Mouse (Mus musculus) limb, embryonic 12.5 days (tissue): ENCODE data around the gene Rab11fip3. TPM values are rescaled to one million over a fixed set of nuclear protein-coding genes. Genes with fewer than 3 reads are reported as not detected.

Experiments used
- ATAC-seq: fragments of 200-750 bp; cut with Nextera tagmentation; 2 replicates; pipeline ENCODE4 v1.8.0; 2017; ENCODE audit warnings: low read depth, moderate TSS enrichment; ENCODE audit not compliant: insufficient number of reproducible peaks, insufficient read depth, low FRiP score, low TSS enrichment
- H3K27ac ChIP-seq: fragments of 300-500 bp; sonication (generic); 2 replicates; pipeline ENCODE4 v1.5.1; 2016; ENCODE audit warnings: mild to moderate bottlenecking, moderate library complexity
- H3K27me3 ChIP-seq: fragments of 300-500 bp; sonication (generic); 2 replicates; pipeline ENCODE4 v1.6.1; 2016; ENCODE audit warnings: mild to moderate bottlenecking, moderate library complexity
- H3K36me3 ChIP-seq: fragments of 300-500 bp; sonication (generic); 2 replicates; pipeline ENCODE4 v1.6.1; 2016; ENCODE audit warnings: mild to moderate bottlenecking, moderate library complexity
- H3K4me1 ChIP-seq: fragments of 300-500 bp; sonication (generic); replicated peaks from 2 replicates; pipeline ENCODE4 v1.6.1; 2016
- H3K4me2 ChIP-seq: fragments of 300-500 bp; sonication (generic); 2 replicates; pipeline ENCODE4 v1.6.1; 2016; ENCODE audit warnings: mild to moderate bottlenecking, moderate library complexity
- H3K4me3 ChIP-seq: fragments of 300-500 bp; sonication (generic); replicated peaks from 2 replicates; pipeline ENCODE4 v1.5.1; 2016; ENCODE audit warnings: mild to moderate bottlenecking
- H3K9ac ChIP-seq: fragments of 300-500 bp; sonication (generic); replicated peaks from 2 replicates; pipeline ENCODE4 v1.6.1; 2016; ENCODE audit warnings: mild to moderate bottlenecking, moderate library complexity
- H3K9me3 ChIP-seq: fragments of 300-500 bp; sonication (generic); 2 replicates; pipeline ENCODE4 v1.6.1; 2016; ENCODE audit warnings: mild to moderate bottlenecking, moderate library complexity
- WGBS: fragments of 180-500 bp; shearing (Covaris S2); methylation state at CpG from one replicate; pipeline ENCODE4 v1.1.7; 2016; 5-methylcytosine and 5-hydroxymethylcytosine counted together
- polyA plus RNA-seq: library from polyadenylated mRNA; unstranded; fragments of >200 nt; fragmentation: Nextera tagmentation; extraction: Ambion mirVana; gene quantifications from 2 replicates; pipeline ENCODE4 v1.2.1, GENCODE M21; 2016

Rab11fip3 gene
- polyA plus RNA-seq, 1 experiment from 2014 or later, result 26.9 TPM

GRCm38 (mm10) chr17:26078851-26079250 is 9.5 kb upstream of the Rab11fip3 start:
- no peak for ATAC-seq
- Histone ChIP-seq H3K4me2 (no peak overlapping the region), H3K27me3 (0 out of 2 replicates have a peak, but pooled peaks cover 4% of the 10 kb centered on the region), H3K36me3 (peaks cover 16% of the 10 kb centered on the region), H3K9ac (no peak overlapping the region), H3K9me3 (no peaks in the 10 kb centered on the region), H3K4me3 (no peak overlapping the region), H3K27ac (no peak overlapping the region), H3K4me1 (no peaks in the 10 kb centered on the region)
- 86% methylated on average over 2 of the region's 2 CpGs for WGBS

- Histone ChIP-seq H3K9me3 (no peaks in the 10 kb centered on the region), H3K4me3 (no peak overlapping the region), H3K27ac (no peak overlapping the region), H3K4me1 (no peaks in the 10 kb centered on the region), H3K4me2 (no peak overlapping the region), H3K27me3 (peaks cover 18% of the 10 kb centered on the region), H3K9ac (no peak overlapping the region), H3K36me3 (no peaks in the 10 kb centered on the region)
- 64% methylated on average over 3 of the region's 3 CpGs for WGBS
- no peak for ATAC-seq
Observed at GRCm38 (mm10) chr17:26075246-26075645, 5.9 kb upstream of the Rab11fip3 start.

- Histone ChIP-seq H3K27ac (no peak overlapping the region), H3K9ac (no peak overlapping the region; the same call in 1 of the 2 replicates), H3K27me3 (peaks cover 25% of the 10 kb centered on the region), H3K36me3 (peaks cover 12% of the 10 kb centered on the region), H3K4me2 (peak overlapping the region; percentile 99), H3K9me3 (no peaks in the 10 kb centered on the region), H3K4me3 (peak overlapping the region; percentile 88), H3K4me1 (peaks cover 36% of the 10 kb centered on the region)
- ATAC-seq, result no peak
- WGBS, result 37% methylated on average over 6 of the region's 6 CpGs
Observed at GRCm38 (mm10) chr17:26070136-26070535, 781 bp upstream of the Rab11fip3 start.

- peaks cover 25% of the 10 kb centered on the region for H3K27me3 ChIP-seq
- H3K36me3 ChIP-seq, result peaks cover 23% of the 10 kb centered on the region
- peak overlapping the region; percentile 82 for H3K9ac ChIP-seq
- peaks cover 36% of the 10 kb centered on the region for H3K4me1 ChIP-seq
- no peak overlapping the region for H3K27ac ChIP-seq
- H3K9me3 ChIP-seq, result no peaks in the 10 kb centered on the region
- no peak for ATAC-seq
- under 1% methylated on average over 44 of the region's 44 CpGs for WGBS
- H3K4me3 ChIP-seq, result peak overlapping the region; percentile 88
- peak overlapping the region; percentile 99 for H3K4me2 ChIP-seq
Observed at GRCm38 (mm10) chr17:26068024-26068830, 1.1 kb downstream of the Rab11fip3 start.

- no peak for ATAC-seq
- Histone ChIP-seq H3K27ac (no peak overlapping the region), H3K36me3 (peaks cover 28% of the 10 kb centered on the region), H3K4me1 (peaks cover 36% of the 10 kb centered on the region), H3K4me3 (peak overlapping the region; percentile 88), H3K9me3 (no peaks in the 10 kb centered on the region), H3K27me3 (peaks cover 21% of the 10 kb centered on the region), H3K4me2 (peak overlapping the region; percentile 99), H3K9ac (no peak overlapping the region)
- WGBS, result 95% methylated on average over 7 of the region's 7 CpGs
Observed at GRCm38 (mm10) chr17:26066488-26067020, 2.8 kb downstream of the Rab11fip3 start.

- H3K27me3 ChIP-seq, result peaks cover 9% of the 10 kb centered on the region
- no peak for ATAC-seq
- H3K4me2 ChIP-seq, result no peak overlapping the region
- no peak overlapping the region for H3K9ac ChIP-seq
- 90% methylated on average over 6 of the region's 6 CpGs for WGBS
- peaks cover 28% of the 10 kb centered on the region for H3K36me3 ChIP-seq
- no peaks in the 10 kb centered on the region for H3K9me3 ChIP-seq
- no peak overlapping the region for H3K27ac ChIP-seq
- H3K4me3 ChIP-seq, result no peak overlapping the region
- H3K4me1 ChIP-seq, result peaks cover 38% of the 10 kb centered on the region
Observed at GRCm38 (mm10) chr17:26064916-26065315, 4.4 kb downstream of the Rab11fip3 start.

GRCm38 (mm10) chr17:26057787-26058567 is 11.4 kb downstream of the Rab11fip3 start:
- 86% methylated on average over 9 of the region's 9 CpGs for WGBS
- Histone ChIP-seq H3K36me3 (peaks cover 40% of the 10 kb centered on the region), H3K27ac (no peak overlapping the region), H3K9me3 (no peaks in the 10 kb centered on the region), H3K9ac (no peak overlapping the region), H3K4me3 (no peak overlapping the region), H3K4me1 (peaks cover 31% of the 10 kb centered on the region), H3K27me3 (peaks cover 7% of the 10 kb centered on the region; the same call in 1 of the 2 replicates), H3K4me2 (no peak overlapping the region)
- ATAC-seq, result no peak

GRCm38 (mm10) chr17:26057278-26057677 is 12.1 kb downstream of the Rab11fip3 start:
- H3K36me3 ChIP-seq, result peaks cover 39% of the 10 kb centered on the region
- H3K27me3 ChIP-seq, result peaks cover 7% of the 10 kb centered on the region; the same call in 1 of the 2 replicates
- H3K27ac ChIP-seq, result no peak overlapping the region
- WGBS, result 93% methylated on average over 8 of the region's 8 CpGs
- H3K9ac ChIP-seq, result no peak overlapping the region
- no peaks in the 10 kb centered on the region for H3K9me3 ChIP-seq
- no peak overlapping the region for H3K4me2 ChIP-seq
- H3K4me3 ChIP-seq, result no peak overlapping the region
- peaks cover 31% of the 10 kb centered on the region for H3K4me1 ChIP-seq
- no peak for ATAC-seq

- peaks cover 42% of the 10 kb centered on the region for H3K36me3 ChIP-seq
- H3K27me3 ChIP-seq, result peaks cover 7% of the 10 kb centered on the region; the same call in 1 of the 2 replicates
- H3K4me2 ChIP-seq, result no peak overlapping the region
- no peak overlapping the region for H3K27ac ChIP-seq
- no peaks in the 10 kb centered on the region for H3K9me3 ChIP-seq
- H3K4me3 ChIP-seq, result no peak overlapping the region
- ATAC-seq, result no peak
- WGBS, result 62% methylated on average over 6 of the region's 6 CpGs
- peaks cover 29% of the 10 kb centered on the region for H3K4me1 ChIP-seq
- H3K9ac ChIP-seq, result no peak overlapping the region
Observed at GRCm38 (mm10) chr17:26055164-26055563, 14.2 kb downstream of the Rab11fip3 start.

- Histone ChIP-seq H3K9me3 (no peaks in the 10 kb centered on the region), H3K4me2 (0 out of 2 replicates have a peak overlapping the region, but pooled peaks have one; percentile 8), H3K27ac (peak overlapping the region; percentile 66; the same call in 1 of the 2 replicates), H3K4me3 (no peak overlapping the region), H3K4me1 (peaks cover 26% of the 10 kb centered on the region), H3K36me3 (peaks cover 41% of the 10 kb centered on the region), H3K9ac (no peak overlapping the region), H3K27me3 (peaks cover 7% of the 10 kb centered on the region; the same call in 1 of the 2 replicates)
- WGBS, result 33% methylated on average over 17 of the region's 17 CpGs
- ATAC-seq, result peak; percentile 75; the same call in 1 of the 2 replicates
Observed at GRCm38 (mm10) chr17:26054133-26054845, 15.1 kb downstream of the Rab11fip3 start.
